Mouse (Mus musculus) testis, adult 2 months (tissue): ENCODE results near the gene Birc7.

Experiments
- CTCF ChIP-seq: fragments of 200-500 bp; IDR thresholded peaks from 2 replicates; pipeline ENCODE4 v1.5.1; 2012; ENCODE audit warnings: low read depth, mild to moderate bottlenecking, inconsistent platforms, low read length, moderate library complexity; ENCODE audit not compliant: control insufficient read depth, insufficient read depth, insufficient replicate concordance
- POLR2A ChIP-seq: fragments of 200-500 bp; IDR thresholded peaks from 2 replicates; pipeline ENCODE4 v1.6.1; 2012; ENCODE audit warnings: low read depth, mild to moderate bottlenecking, inconsistent platforms, low read length, moderate library complexity; ENCODE audit not compliant: control insufficient read depth

GRCm38 (mm10) chr2:180963956-180964355, 35.1 kb downstream of the Birc7 start:
- TF ChIP-seq CTCF (peak; percentile 84; the same call in 1 of the 2 replicates), POLR2A (no peak)
